Mouse (Mus musculus) T-helper 17 cell (primary cell): Measurements from ENCODE around the gene Epha6.

Experiments
- in situ Hi-C, 2 experiments: fragments of 300-600 bp; cut with MboI, MseI; formaldehyde crosslinking; loops; 1 replicate in 1 of 2; 2 replicates in 1 of 2; pipeline ENCODE4 v1.15.1; 2025; ENCODE audit warnings: high pct_unique_total_duplicates in 2 of 2

Gene Epha6

GRCm38 (mm10) chr16:60266367-60267351 lies 338.7 kb downstream of the Epha6 start:
- in situ Hi-C loops: no loop called here

GRCm38 (mm10) chr16:60264719-60265508 lies 340.4 kb downstream of the Epha6 start:
- in situ Hi-C loops: no loop called here

- in situ Hi-C loops: no loop called here
Measured at GRCm38 (mm10) chr16:60258151-60258635, 347.1 kb downstream of the Epha6 start.

DNA sequence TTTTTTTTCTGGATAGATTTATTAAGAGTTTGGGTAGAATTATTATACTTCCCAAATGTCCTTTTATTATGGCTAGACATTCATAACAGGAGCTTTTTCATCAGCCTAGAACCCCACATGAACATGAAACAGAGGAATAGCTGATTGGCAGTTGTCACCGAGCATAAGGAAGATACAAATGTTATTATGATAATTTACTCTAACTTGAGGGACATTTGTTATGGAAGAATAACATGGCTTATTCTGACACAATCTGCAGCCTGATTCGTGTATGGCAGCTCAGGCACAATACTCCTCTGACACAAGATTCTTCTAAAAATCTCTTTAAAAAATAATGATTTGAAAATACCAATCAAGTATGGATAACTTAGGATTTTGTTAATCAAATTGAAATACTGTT lies 347.7 kb downstream of the Epha6 start:
- in situ Hi-C loops: no loop called here

DNA sequence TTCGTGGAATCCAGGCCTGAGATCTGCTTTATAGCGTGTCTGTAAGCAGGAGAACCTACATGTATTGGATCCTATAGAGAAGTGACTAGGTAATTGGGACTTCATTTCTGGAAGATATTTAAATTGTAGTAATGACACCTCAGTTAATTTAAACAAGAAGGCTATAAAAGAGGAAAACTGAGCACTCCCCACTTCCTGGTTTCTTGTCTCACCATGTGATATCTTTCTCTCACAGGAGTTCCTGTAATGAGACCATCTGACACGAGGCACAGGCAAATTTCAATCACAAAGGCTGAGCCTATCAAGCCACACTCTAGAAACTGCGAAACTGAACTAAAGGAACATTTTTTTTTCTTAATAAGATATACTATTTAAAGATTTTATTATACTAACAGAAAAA lies 348.3 kb downstream of the Epha6 start:
- in situ Hi-C loops: no loop called here

GRCm38 (mm10) chr16:60239356-60240190 lies 365.8 kb downstream of the Epha6 start:
- in situ Hi-C loops: loop anchor here in 1 of 2 experiments (10.0 kb wide), 1 partner anchor 1075 kb away; no protein-coding TSS in a partner anchor

GRCm38 (mm10) chr16:60233985-60234766 lies 371.2 kb downstream of the Epha6 start:
- in situ Hi-C loops: loop anchor here in 1 of 2 experiments (10.0 kb wide), 1 partner anchor 1081 kb away; no protein-coding TSS in a partner anchor

DNA sequence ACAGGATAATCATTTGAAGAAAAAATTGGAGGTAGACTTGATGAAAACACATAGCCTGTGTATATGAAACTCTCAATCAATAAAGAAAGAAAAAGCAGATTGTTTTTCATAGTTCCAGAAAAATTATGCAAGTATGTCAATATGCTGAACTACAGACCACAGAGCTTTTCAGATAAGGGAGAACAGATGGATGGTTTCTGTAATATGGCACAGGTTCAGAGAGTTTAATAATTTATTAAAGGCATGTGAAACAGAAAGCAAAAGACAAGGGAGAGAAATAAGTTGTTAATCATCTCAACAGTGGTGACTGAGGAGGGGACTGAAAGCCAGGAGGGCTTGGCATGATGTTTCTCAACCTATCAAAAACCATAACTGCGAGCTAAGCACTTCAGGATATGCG lies 372.3 kb downstream of the Epha6 start:
- in situ Hi-C loops: loop anchor here in 1 of 2 experiments (10.0 kb wide), 1 partner anchor 1082 kb away; no protein-coding TSS in a partner anchor

DNA sequence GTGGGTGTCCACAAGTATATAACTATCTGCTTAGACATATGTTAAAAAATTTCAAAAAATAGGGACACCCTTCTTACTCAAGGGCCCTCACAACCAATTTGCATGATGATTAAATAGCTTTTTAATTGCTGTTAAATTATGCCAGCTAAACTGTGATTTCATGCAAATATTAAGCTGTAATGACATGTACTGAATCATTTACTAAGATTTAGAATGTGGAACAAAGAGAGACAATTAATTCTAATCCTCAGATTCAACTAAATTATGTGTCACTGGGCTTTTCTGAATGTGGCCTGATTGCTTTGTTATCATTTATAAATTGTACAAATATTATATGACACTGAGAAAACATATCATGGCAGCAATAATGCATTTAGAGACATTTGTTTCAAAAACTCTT lies 396.2 kb downstream of the Epha6 start:
- in situ Hi-C loops: no loop called here

- in situ Hi-C loops: no loop called here
Measured at GRCm38 (mm10) chr16:60175580-60175979, 429.8 kb downstream of the Epha6 start.

GRCm38 (mm10) chr16:60152439-60152838 lies 452.9 kb downstream of the Epha6 start:
- in situ Hi-C loops: no loop called here

- in situ Hi-C loops: no loop called here
Measured at GRCm38 (mm10) chr16:60144370-60144769, 461.0 kb downstream of the Epha6 start.

- in situ Hi-C loops: no loop called here
Measured at GRCm38 (mm10) chr16:60121435-60121834, 483.9 kb downstream of the Epha6 start.

GRCm38 (mm10) chr16:60102210-60102609 lies 503.1 kb downstream of the Epha6 start:
- in situ Hi-C loops: no loop called here

- in situ Hi-C loops: no loop called here
Measured at GRCm38 (mm10) chr16:60095333-60095732, 510.0 kb downstream of the Epha6 start.

DNA sequence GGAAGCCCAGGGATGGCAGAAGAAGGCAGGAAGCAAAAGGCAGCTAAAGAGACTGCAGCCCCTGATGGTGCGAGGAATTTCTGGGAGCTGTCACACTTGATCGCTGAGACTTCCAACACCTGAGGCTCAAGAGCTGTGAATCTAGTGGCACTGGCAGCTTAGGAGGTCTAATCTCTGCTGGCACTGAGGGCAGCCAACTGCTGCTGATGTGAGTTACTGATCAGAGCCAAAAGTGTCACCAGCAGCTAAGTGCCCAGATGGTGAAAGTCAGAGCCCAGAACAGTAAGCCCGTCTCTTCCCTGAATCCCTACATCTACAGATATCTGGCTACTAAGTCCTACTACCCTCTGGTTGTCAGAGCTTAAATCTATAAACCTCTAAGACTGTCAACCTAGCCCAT lies 518.4 kb downstream of the Epha6 start:
- in situ Hi-C loops: no loop called here

GRCm38 (mm10) chr16:60070457-60071112 lies 534.7 kb downstream of the Epha6 start:
- in situ Hi-C loops: no loop called here

DNA sequence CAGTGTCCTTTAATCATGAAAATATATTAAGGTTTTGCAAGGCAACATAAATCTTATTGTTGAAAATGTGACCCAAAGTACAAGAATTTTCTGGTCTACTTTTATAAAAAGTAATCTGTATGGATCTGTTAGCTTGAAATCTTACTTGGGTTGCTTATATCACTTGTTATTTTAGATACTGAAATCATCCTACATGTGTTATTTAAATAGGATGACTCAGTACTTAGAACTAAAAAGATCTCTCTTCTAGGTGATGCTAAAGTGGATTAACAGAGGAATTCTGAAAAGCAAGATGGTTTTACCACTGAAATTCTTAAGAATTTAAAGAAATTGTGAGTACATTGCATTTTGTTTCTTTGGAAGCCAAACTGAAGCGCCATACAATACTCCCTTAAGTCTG lies 561.5 kb downstream of the Epha6 start:
- in situ Hi-C loops: no loop called here

GRCm38 (mm10) chr16:60028381-60028780 lies 577.0 kb downstream of the Epha6 start:
- in situ Hi-C loops: no loop called here
